ENCODE assay signal across 22 mouse cellular contexts in the genomic region with DNA sequence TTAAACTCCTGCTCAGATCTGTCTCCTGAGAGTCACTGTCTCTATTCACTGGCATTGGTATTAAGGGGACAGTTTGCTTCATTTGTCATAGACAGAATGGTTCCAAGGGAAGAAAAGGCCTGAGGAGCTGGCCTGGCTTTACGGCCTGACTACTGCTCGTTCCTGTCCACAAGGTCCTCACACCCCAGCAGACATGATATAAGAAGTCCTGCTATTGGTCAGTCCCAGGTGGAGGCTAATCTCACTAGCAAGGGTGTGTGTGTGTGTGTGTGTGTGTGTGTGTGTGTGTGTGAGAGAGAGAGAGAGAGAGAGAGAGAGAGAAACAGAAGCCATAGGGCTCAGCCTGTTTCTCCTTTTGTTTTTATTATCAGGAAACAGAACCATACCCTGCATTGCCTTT. TPM values are rescaled to one million over a fixed set of nuclear protein-coding genes. Genes with fewer than 3 reads are reported as not detected.
DNase-seq lines count a peak whose midpoint lies in the region; ATAC-seq and TF ChIP-seq lines count a peak whose summit lies in the region.
"Had no signal": no experiment of that assay in that cellular context is flagged by ENCODE, and none has a peak within 500 bp of the region (broad histone marks: within the 10 kb centered on the region; RNA-seq: fewer than 3 reads in every experiment).

No protein-coding gene starts in this region.

- H3K4me2 ChIP-seq in liver, embryonic 12.5 days, result peak overlapping the region; percentile 48
- no peak overlapping the region; the same call in 1 of the 2 replicates for H3K4me2 ChIP-seq in liver, postnatal 0 days (ENCODE audit: low read depth, low read length)
- H3K4me2 ChIP-seq in liver, embryonic 15.5 days, result peak overlapping the region; percentile 48
- H3K4me2 ChIP-seq: embryonic facial prominence, embryonic 13.5 days; forebrain, embryonic 13.5 days; hindbrain, embryonic 15.5 days had no signal

- no peak for ATAC-seq in liver, embryonic 12.5 days
- no peak for ATAC-seq in liver, postnatal 0 days
- ATAC-seq in liver, embryonic 15.5 days (ENCODE audit: insufficient read depth), result peak; percentile 60
- ATAC-seq: forebrain, embryonic 13.5 days; forebrain, postnatal 0 days had no signal

- no peak overlapping the region for H3K4me3 ChIP-seq in heart, embryonic 10.5 days
- H3K4me3 ChIP-seq in liver, embryonic 12.5 days, result no peak overlapping the region
- H3K4me3 ChIP-seq in liver, postnatal 0 days (ENCODE audit: low read depth, low read length), result no peak overlapping the region
- no peak overlapping the region for H3K4me3 ChIP-seq in liver, embryonic 15.5 days (replicated peaks)
- H3K4me3 ChIP-seq in left cerebral cortex, adult 2 months, result no peak overlapping the region
- H3K4me3 ChIP-seq: embryonic facial prominence, embryonic 13.5 days; forebrain, embryonic 13.5 days; heart, adult 2 months; hindbrain, embryonic 15.5 days had no signal

- intact Hi-C loops in heart, postnatal 36 days (cut with DNase I), result no loop called here
- intact Hi-C loops in left cerebral cortex, adult 2 months (cut with DNase I), result no loop called here

- peak overlapping the region; percentile 49 for H3K9ac ChIP-seq in liver, embryonic 12.5 days
- no peak overlapping the region for H3K9ac ChIP-seq in liver, postnatal 0 days (replicated peaks)
- H3K9ac ChIP-seq in liver, embryonic 15.5 days, result no peak overlapping the region
- H3K9ac ChIP-seq: embryonic facial prominence, embryonic 13.5 days; forebrain, embryonic 13.5 days; forebrain, postnatal 0 days; hindbrain, embryonic 15.5 days had no signal

- H3K36me3 ChIP-seq in heart, embryonic 10.5 days, result no peaks in the 10 kb centered on the region
- no peaks in the 10 kb centered on the region for H3K36me3 ChIP-seq in liver, embryonic 12.5 days
- H3K36me3 ChIP-seq in liver, postnatal 0 days (replicated peaks; ENCODE audit: insufficient read depth, low read length), result no peaks in the 10 kb centered on the region
- H3K36me3 ChIP-seq in liver, embryonic 15.5 days (replicated peaks), result no peaks in the 10 kb centered on the region
- H3K36me3 ChIP-seq: embryonic facial prominence, embryonic 13.5 days; hindbrain, embryonic 15.5 days had no signal

- no peak for DNase-seq in heart, embryonic 10.5 days (ENCODE audit: low spot score)
- no peak for DNase-seq in heart, postnatal 36 days
- DNase-seq in liver, postnatal 0 days, result no peak
- DNase-seq in left cerebral cortex, adult 2 months (ENCODE audit: extremely low spot score in 1 of 2, low spot score in 2 of 2), result no peak
- DNase-seq in adrenal gland, postnatal 4 days (ENCODE audit: low spot score in 2 of 2), result no peak
- DNase-seq: adrenal gland, postnatal 10 days; cerebellum, adult 18-20 months; cerebellum, adult 9-11 months; cerebellum, postnatal 36 days; forebrain, postnatal 0 days; gastrocnemius, postnatal 14 days; heart, adult 2 months had no signal

- peaks cover 17% of the 10 kb centered on the region for H3K27me3 ChIP-seq in heart, embryonic 10.5 days (ENCODE audit: insufficient read depth, poor library complexity, severe bottlenecking)
- peaks cover 60% of the 10 kb centered on the region for H3K27me3 ChIP-seq in liver, embryonic 12.5 days (replicated peaks)
- H3K27me3 ChIP-seq in liver, postnatal 0 days (ENCODE audit: insufficient read depth, low read length), result 0 out of 2 replicates have a peak, but pooled peaks cover 4% of the 10 kb centered on the region
- H3K27me3 ChIP-seq in liver, embryonic 15.5 days, result peaks cover 35% of the 10 kb centered on the region
- H3K27me3 ChIP-seq: forebrain, embryonic 13.5 days; hindbrain, embryonic 15.5 days had no signal

- peaks cover 30% of the 10 kb centered on the region for H3K4me1 ChIP-seq in heart, embryonic 10.5 days
- peaks cover 31% of the 10 kb centered on the region for H3K4me1 ChIP-seq in liver, embryonic 12.5 days
- no peaks in the 10 kb centered on the region; the same call in 1 of the 2 replicates for H3K4me1 ChIP-seq in liver, postnatal 0 days (ENCODE audit: insufficient read depth)
- H3K4me1 ChIP-seq in liver, embryonic 15.5 days (replicated peaks), result peaks cover 29% of the 10 kb centered on the region
- H3K4me1 ChIP-seq: embryonic facial prominence, embryonic 13.5 days; forebrain, embryonic 13.5 days; hindbrain, embryonic 15.5 days had no signal

- H3K27ac ChIP-seq in heart, embryonic 10.5 days, result peak overlapping the region; percentile 44; the same call in 1 of the 2 replicates
- H3K27ac ChIP-seq in liver, embryonic 12.5 days, result peak overlapping the region; percentile 67; the same call in 1 of the 2 replicates
- no peak overlapping the region for H3K27ac ChIP-seq in liver, postnatal 0 days (ENCODE audit: low read depth)
- peak overlapping the region; percentile 73 for H3K27ac ChIP-seq in liver, embryonic 15.5 days (replicated peaks)
- H3K27ac ChIP-seq in left cerebral cortex, adult 2 months, result no peak overlapping the region
- H3K27ac ChIP-seq: embryonic facial prominence, embryonic 13.5 days; forebrain, embryonic 13.5 days; heart, adult 2 months; hindbrain, embryonic 15.5 days had no signal

- no peaks in the 10 kb centered on the region for H3K9me3 ChIP-seq in heart, embryonic 10.5 days
- H3K9me3 ChIP-seq in liver, embryonic 12.5 days (replicated peaks), result no peaks in the 10 kb centered on the region
- no peaks in the 10 kb centered on the region for H3K9me3 ChIP-seq in liver, postnatal 0 days (ENCODE audit: low read length)
- H3K9me3 ChIP-seq in liver, embryonic 15.5 days (replicated peaks), result no peaks in the 10 kb centered on the region
- H3K9me3 ChIP-seq: embryonic facial prominence, embryonic 13.5 days; forebrain, embryonic 13.5 days; hindbrain, embryonic 15.5 days had no signal

- 16% methylated on average over 2 of the region's 2 CpGs for WGBS in heart, embryonic 10.5 days
- WGBS in liver, embryonic 12.5 days (ENCODE audit: insufficient replicate concordance), result 40% methylated on average over 2 of the region's 2 CpGs
- 53% methylated on average over 2 of the region's 2 CpGs for WGBS in liver, postnatal 0 days (ENCODE audit: insufficient replicate concordance)
- 39% methylated on average over 2 of the region's 2 CpGs for WGBS in liver, embryonic 15.5 days (ENCODE audit: insufficient replicate concordance)

- TF ChIP-seq EP300 in liver, postnatal 0 days (IDR thresholded peaks at IDR 0.05; ENCODE audit: low read depth), result no peak

- no peak for TF ChIP-seq CTCF in liver, postnatal 0 days (IDR thresholded peaks at IDR 0.05; ENCODE audit: low read depth)
- no peak for TF ChIP-seq CTCF in left cerebral cortex, adult 2 months (IDR thresholded peaks at IDR 0.05)

RNA-seq across cellular contexts. Expression of a gene that starts 30.9 kb away (rescaled TPM):
- polyA plus RNA-seq in heart, embryonic 10.5 days (2016; fragmentation: Nextera tagmentation; extraction: Ambion mirVana), result 0.09 and 0.48 TPM in 2 replicates
- not detected for total RNA-seq in heart, postnatal 36 days (2021)
- 0.22 TPM in 1 of 2 replicates, not detected in the other for polyA plus RNA-seq in liver, embryonic 12.5 days (2016; fragmentation: Nextera tagmentation; extraction: Ambion mirVana)
- not detected in 2 replicates for polyA plus RNA-seq in liver, postnatal 0 days (2015; fragmentation: Nextera tagmentation; extraction: Ambion mirVana)
- not detected in 2 replicates for polyA plus RNA-seq in liver, embryonic 15.5 days (2015; fragmentation: Nextera tagmentation; extraction: Ambion mirVana)
- under 1 TPM; 0.27 to 0.35 TPM for total RNA-seq in left cerebral cortex, adult 2 months (2021)
- 1 to 10 TPM in 1 of 2 experiments, under 1 TPM in 1; 0.71 to 1.0 TPM for total RNA-seq in adrenal gland, postnatal 4 days (2021)
- total RNA-seq: forebrain, postnatal 0 days; gastrocnemius, adult 18-20 months; gastrocnemius, postnatal 14 days; heart, adult 2 months; heart, postnatal 25 days; MEL had no signal
- polyA plus RNA-seq: C2C12; forebrain, postnatal 0 days; heart, adult 2 months; heart, embryonic 16.5 days had no signal

RNA-seq across cellular contexts. Expression of a gene that starts 54.2 kb away (rescaled TPM):
- polyA plus RNA-seq in heart, embryonic 10.5 days (2016; fragmentation: Nextera tagmentation; extraction: Ambion mirVana), result 5.1 and 5.4 TPM in 2 replicates
- total RNA-seq in heart, postnatal 36 days (2021), result 10 to 100 TPM; 23.4 to 25.3 TPM
- polyA plus RNA-seq in liver, embryonic 12.5 days (2016; fragmentation: Nextera tagmentation; extraction: Ambion mirVana), result 3.0 and 3.2 TPM in 2 replicates
- 3.9 and 4.9 TPM in 2 replicates for polyA plus RNA-seq in liver, postnatal 0 days (2015; fragmentation: Nextera tagmentation; extraction: Ambion mirVana)
- polyA plus RNA-seq in liver, embryonic 15.5 days (2015; fragmentation: Nextera tagmentation; extraction: Ambion mirVana), result 3.4 and 4.3 TPM in 2 replicates
- 10 to 100 TPM; 64.5 to 75.9 TPM for total RNA-seq in left cerebral cortex, adult 2 months (2021)
- 10 to 100 TPM; 24.8 to 27.0 TPM for total RNA-seq in adrenal gland, postnatal 4 days (2021)

Comparison
In these comparisons a context has a peak if more than half of its experiments do, and no peak if none do; other contexts are left out.
1. H3K27ac ChIP-seq: peak in heart, embryonic 10.5 days (single experiment), liver, embryonic 12.5 days (single experiment) and liver, embryonic 15.5 days (single experiment); none in liver, postnatal 0 days (single experiment) and left cerebral cortex, adult 2 months (single experiment).